Mouse (Mus musculus): Measurements from ENCODE around the gene Gm42674.

- TF ChIP-seq GATA1 (IDR thresholded peaks at IDR 0.05; ENCODE audit: borderline replicate concordance, low read length): no peak
- TF ChIP-seq FLI1 (IDR thresholded peaks at IDR 0.05; ENCODE audit: low read length): no peak
These were observed 4.0 kb upstream of the Gm42674 start for GRCm38 (mm10) chr3:90597736-90598135.

Measured in megakaryocyte, embryonic 14.5 days (primary cell).